ENCODE assay signal across 26 mouse cellular contexts in genomic region chr10:109566675-109567074, GRCm38 (mm10).
DNase-seq lines count a peak whose midpoint lies in the region; ATAC-seq and TF ChIP-seq lines count a peak whose summit lies in the region.
"Had no signal": no experiment of that assay in that cellular context is flagged by ENCODE, and none has a peak within 500 bp of the region (broad histone marks: within the 10 kb centered on the region; RNA-seq: fewer than 3 reads in every experiment).

No protein-coding gene starts in this region.

- no peak for TF ChIP-seq CTCF in cerebellum, adult 2 months (IDR thresholded peaks at IDR 0.05; ENCODE audit: borderline replicate concordance, insufficient read depth, low read depth, low read length)

- intact Hi-C loops in left cerebral cortex, postnatal 4 days (cut with DNase I), result no loop called here
- intact Hi-C loops in left cerebral cortex, postnatal 10 days (cut with DNase I), result no loop called here

- H3K27me3 ChIP-seq in cerebellum, adult 2 months (ENCODE audit: control insufficient read depth, insufficient read depth, low read length), result no peaks in the 10 kb centered on the region
- H3K27me3 ChIP-seq: embryonic facial prominence, embryonic 12.5 days; heart, embryonic 12.5 days; hindbrain, embryonic 15.5 days; intestine, embryonic 15.5 days; limb, embryonic 12.5 days; liver, embryonic 15.5 days; neural tube, embryonic 13.5 days had no signal

- H3K4me3 ChIP-seq in cerebellum, adult 2 months (replicated peaks; ENCODE audit: insufficient read depth, low read depth, low read length), result no peak overlapping the region
- H3K4me3 ChIP-seq: embryonic facial prominence, embryonic 12.5 days; heart, adult 2 months; heart, embryonic 12.5 days; hindbrain, embryonic 15.5 days; intestine, embryonic 15.5 days; limb, embryonic 12.5 days; liver, embryonic 15.5 days; neural tube, embryonic 13.5 days had no signal

- H3K27ac ChIP-seq in cerebellum, adult 2 months (ENCODE audit: insufficient read depth, low read length), result no peak overlapping the region; the same call in 1 of the 2 replicates
- H3K27ac ChIP-seq: embryonic facial prominence, embryonic 12.5 days; heart, adult 2 months; hindbrain, embryonic 15.5 days; intestine, embryonic 15.5 days; kidney, postnatal 0 days; limb, embryonic 12.5 days; liver, embryonic 15.5 days; neural tube, embryonic 13.5 days had no signal

- DNase-seq in left cerebral cortex, postnatal 4 days, result peak; percentile 62
- DNase-seq in left cerebral cortex, postnatal 10 days (ENCODE audit: extremely low spot score in 1 of 2, low spot score in 2 of 2), result no peak
- peak; percentile 83 to 95 for DNase-seq in cerebellum, adult 2 months
- DNase-seq in cerebellum, postnatal 14 days, result peak; percentile 81 to 90
- no peak for DNase-seq in adrenal gland, postnatal 4 days (ENCODE audit: low spot score in 2 of 2)
- DNase-seq in c-Kit-positive CD71-positive TER-119-positive erythroid progenitor cells, embryonic 14.5 days (ENCODE audit: low spot score), result no peak
- no peak for DNase-seq in spleen, postnatal 10 days (ENCODE audit: low spot score in 2 of 2)
- DNase-seq: adrenal gland, postnatal 10 days; heart, adult 2 months; heart, postnatal 4 days; kidney, adult 2 months; kidney, postnatal 4 days; layer of hippocampus, postnatal 36 days; lung, embryonic 14.5 days; lung, postnatal 14 days had no signal

- H3K4me1 ChIP-seq in cerebellum, adult 2 months (ENCODE audit: control insufficient read depth, insufficient read depth, low read length), result peaks cover 16% of the 10 kb centered on the region; the same call in 1 of the 2 replicates
- H3K4me1 ChIP-seq: embryonic facial prominence, embryonic 12.5 days; heart, embryonic 12.5 days; intestine, embryonic 15.5 days; limb, embryonic 12.5 days; liver, embryonic 15.5 days; neural tube, embryonic 13.5 days had no signal

- peak; percentile 97 for ATAC-seq in cerebellum, adult (ENCODE audit: insufficient number of reproducible peaks, low FRiP score, low TSS enrichment)
- ATAC-seq: CD4-positive, CD25-positive, alpha-beta regulatory T cell, adult 4 months; forebrain, embryonic 16.5 days; intestine, embryonic 15.5 days had no signal

- WGBS in cerebellum, adult 2 months, result 4% methylated on average over 2 of the region's 2 CpGs

- no peak for TF ChIP-seq POLR2A in cerebellum, adult 2 months (IDR thresholded peaks at IDR 0.05; ENCODE audit: borderline replicate concordance, insufficient read depth, low read length)

Comparison
In these comparisons a context has a peak if more than half of its experiments do, and no peak if none do; other contexts are left out.
1. DNase-seq: peak in left cerebral cortex, postnatal 4 days (single experiment), cerebellum, adult 2 months (2 of 2) and cerebellum, postnatal 14 days (2 of 2); none in left cerebral cortex, postnatal 10 days (0 of 2), adrenal gland, postnatal 4 days (0 of 2), c-Kit-positive CD71-positive TER-119-positive erythroid progenitor cells, embryonic 14.5 days (single experiment) and spleen, postnatal 10 days (0 of 2).